Mouse (Mus musculus): ENCODE results near the gene Nfkb1. TPM values are rescaled to one million over a fixed set of nuclear protein-coding genes. Genes with fewer than 3 reads are reported as not detected.

Nfkb1 gene
- total RNA-seq, 2 experiments from 2014 or later, result 20.2 to 20.5 TPM

DNA sequence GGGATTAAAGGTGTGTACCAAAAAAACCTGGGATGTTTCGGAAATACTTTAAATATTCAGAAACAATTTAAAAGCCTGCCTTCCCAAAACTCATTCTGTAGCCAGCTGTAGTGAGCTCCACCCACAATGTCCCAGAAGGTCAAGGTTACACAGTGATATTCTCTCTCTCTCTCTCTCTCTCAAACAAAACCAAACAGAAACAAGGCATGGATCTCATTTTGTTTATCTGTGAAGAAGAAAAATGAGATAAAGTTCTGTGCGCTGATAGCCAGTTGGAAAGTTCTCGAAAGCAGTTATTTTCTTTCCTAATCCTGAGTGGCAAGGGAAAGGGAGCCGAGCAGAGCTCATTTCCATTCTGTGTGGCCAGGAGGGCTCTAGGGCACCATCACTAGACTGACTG lies 85.9 kb downstream of the Nfkb1 start:
- DNase-seq, result no peak
- intact Hi-C loops (cut with DNase I; ENCODE audit: low total_unique reads), result no loop called here

DNA sequence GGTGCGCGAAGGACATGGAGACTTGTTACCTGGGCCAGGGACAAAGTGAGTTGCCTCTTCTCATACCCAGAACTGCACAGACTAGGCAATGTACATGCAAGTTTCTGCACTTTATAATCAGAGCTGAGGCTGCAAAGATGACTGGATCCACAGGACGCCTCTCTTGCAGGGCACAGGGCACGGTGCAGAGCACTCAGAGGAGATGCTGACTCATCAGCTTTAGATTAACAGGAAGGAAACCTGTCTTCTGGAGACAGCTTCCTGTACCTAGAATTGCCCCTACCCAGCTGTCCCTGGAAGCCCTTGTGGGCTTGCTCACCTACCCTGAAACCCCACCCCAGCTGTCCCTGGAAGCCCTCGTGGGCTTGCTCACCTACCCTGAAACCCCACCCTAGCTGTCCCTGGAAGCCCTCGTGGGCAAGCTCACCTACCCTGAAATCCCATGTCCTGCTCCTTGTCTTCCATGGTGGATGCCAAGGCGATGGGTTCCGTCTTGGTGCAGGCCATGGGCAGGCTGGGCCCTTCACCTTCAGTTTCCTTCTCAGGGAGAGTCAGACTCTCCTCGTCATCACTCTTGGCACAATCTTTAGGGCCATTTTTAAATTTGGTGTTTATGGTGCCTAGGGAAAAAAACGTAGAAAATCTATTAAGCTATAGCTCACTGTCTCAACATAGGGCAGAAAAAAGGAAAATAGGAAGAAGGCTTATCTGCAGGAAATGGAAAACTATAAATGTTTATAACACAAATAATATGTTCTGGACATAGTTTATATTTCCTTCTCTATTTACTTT lies 86.5 kb downstream of the Nfkb1 start:
- intact Hi-C loops (cut with DNase I; ENCODE audit: low total_unique reads), result no loop called here
- no peak for DNase-seq

DNA sequence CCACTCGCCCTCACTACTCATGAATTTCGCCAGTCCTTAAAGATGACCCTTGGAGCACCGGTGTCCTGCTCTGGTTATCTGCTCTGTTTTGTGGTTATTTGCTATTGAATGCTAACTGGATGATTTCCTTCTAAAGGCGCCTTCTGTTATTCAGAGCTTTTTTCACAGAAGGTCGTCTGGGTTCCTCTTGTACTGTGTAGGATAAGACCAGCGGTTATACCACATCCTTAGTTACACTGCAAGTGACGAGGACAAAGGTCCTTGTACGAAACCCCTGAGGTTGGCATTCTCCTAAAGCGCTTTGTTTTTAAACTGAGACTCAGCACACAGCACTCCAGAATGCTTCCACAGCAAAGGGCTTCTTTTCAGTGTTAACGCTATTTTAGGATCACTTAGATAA lies 88.6 kb downstream of the Nfkb1 start:
- no peak for DNase-seq
- intact Hi-C loops (cut with DNase I; ENCODE audit: low total_unique reads), result no loop called here

DNA sequence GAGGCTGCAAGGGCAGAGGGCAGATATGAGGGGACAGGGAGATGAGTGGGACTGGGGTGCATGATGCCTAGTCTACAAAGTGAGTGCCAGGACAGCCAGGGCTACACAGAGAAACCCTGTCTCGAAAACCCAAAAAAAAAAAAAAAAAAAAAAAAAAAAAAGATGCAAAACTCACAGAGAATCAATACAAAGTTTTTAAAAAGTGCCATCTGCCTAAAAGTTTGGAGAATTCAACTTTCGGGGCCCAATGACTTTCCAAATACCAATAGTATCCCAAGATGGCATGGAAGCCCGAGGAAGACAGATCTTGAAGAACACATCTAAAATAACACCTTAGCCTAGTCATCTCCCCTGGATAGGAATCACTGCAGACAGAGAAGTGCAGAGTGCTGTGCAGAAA lies 93.0 kb downstream of the Nfkb1 start:
- no peak for DNase-seq
- intact Hi-C loops (cut with DNase I; ENCODE audit: low total_unique reads), result no loop called here

DNA sequence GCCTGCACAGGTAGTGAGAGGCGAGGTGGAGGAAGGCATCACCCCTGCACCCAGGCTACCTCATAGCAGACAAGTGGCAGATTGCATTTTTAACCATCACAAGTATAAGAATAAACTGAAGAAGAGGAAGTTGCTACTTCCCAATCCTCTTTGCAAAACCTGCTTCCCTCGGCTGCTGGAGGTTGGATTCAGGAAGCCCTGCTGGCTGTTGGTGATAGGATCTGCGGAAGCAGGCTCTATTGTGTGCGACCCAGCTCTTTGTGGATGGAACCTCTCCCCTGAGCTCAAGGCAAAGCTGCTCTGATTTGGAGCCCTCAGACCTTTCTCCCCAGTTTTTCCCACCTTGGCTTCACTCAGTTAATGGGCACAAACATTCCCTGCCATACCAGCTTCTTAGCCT lies 94.3 kb downstream of the Nfkb1 start:
- intact Hi-C loops (cut with DNase I; ENCODE audit: low total_unique reads), result no loop called here
- no peak for DNase-seq

- DNase-seq, result no peak
- intact Hi-C loops (cut with DNase I; ENCODE audit: low total_unique reads), result no loop called here
Measured at GRCm38 (mm10) chr3:135594238-135594917, 97.0 kb downstream of the Nfkb1 start.

- DNase-seq, result no peak
- intact Hi-C loops (cut with DNase I; ENCODE audit: low total_unique reads), result loop anchor here (2.0 kb wide), 1 partner anchor 51 kb away; no protein-coding TSS in a partner anchor
Measured at GRCm38 (mm10) chr3:135592011-135592410, 99.3 kb downstream of the Nfkb1 start.

GRCm38 (mm10) chr3:135591376-135591775 lies 100.0 kb downstream of the Nfkb1 start:
- intact Hi-C loops (cut with DNase I; ENCODE audit: low total_unique reads), result no loop called here
- DNase-seq, result no peak

- intact Hi-C loops (cut with DNase I; ENCODE audit: low total_unique reads), result no loop called here
- DNase-seq, result no peak
Measured at GRCm38 (mm10) chr3:135590471-135590870, 100.9 kb downstream of the Nfkb1 start.

- intact Hi-C loops (cut with DNase I; ENCODE audit: low total_unique reads), result no loop called here
- DNase-seq, result no peak
Measured at GRCm38 (mm10) chr3:135586471-135586880, 104.9 kb downstream of the Nfkb1 start.

- intact Hi-C loops (cut with DNase I; ENCODE audit: low total_unique reads), result no loop called here
- no peak for DNase-seq
Measured at GRCm38 (mm10) chr3:135586060-135586459, 105.3 kb downstream of the Nfkb1 start.

- no peak for DNase-seq
- intact Hi-C loops (cut with DNase I; ENCODE audit: low total_unique reads), result no loop called here
Measured at GRCm38 (mm10) chr3:135585482-135585881, 105.9 kb downstream of the Nfkb1 start.

GRCm38 (mm10) chr3:135582246-135582645 lies 109.1 kb downstream of the Nfkb1 start:
- no peak for DNase-seq
- intact Hi-C loops (cut with DNase I; ENCODE audit: low total_unique reads), result no loop called here

GRCm38 (mm10) chr3:135581606-135582117 lies 109.7 kb downstream of the Nfkb1 start:
- no peak for DNase-seq
- intact Hi-C loops (cut with DNase I; ENCODE audit: low total_unique reads), result no loop called here

DNA sequence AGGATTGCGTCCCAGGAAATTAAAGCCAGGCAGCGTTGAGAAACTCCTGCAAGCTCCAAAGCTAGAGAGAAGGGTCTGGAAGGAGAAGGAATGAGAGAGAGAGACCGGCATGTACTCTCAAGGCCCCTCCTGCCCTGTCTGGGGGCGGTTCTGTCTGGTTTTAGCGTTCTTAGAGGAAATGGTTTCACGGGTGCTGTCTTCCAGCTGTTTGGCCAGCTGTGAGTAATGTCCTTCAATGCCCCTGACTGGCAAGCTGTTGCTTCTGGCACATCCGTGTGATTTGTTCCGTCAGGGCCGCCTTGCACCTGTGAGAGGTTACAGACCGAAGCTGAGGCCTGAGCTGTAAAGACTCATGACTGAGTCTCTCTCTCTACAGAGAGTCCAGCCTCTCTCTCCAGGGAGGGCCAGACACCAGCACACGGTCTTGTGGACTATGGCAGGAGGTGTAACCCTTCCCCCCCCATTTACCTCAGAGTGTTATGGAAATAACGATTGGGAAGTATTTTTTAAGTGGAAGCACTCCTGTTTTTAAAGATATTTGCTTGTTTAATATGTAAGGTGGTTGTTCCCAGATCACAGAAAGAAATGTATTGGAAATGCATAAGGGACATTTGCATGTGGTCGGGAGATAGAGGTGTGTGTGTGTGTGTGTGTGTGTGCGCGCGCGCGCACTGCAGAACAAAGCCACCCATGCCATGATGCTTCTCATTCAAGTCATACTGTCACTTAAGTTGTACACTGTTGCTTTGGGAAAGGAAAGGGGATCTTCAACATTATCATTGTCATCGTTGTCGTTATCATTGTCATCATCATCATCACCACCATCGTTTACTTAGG lies 110.7 kb downstream of the Nfkb1 start:
- intact Hi-C loops (cut with DNase I; ENCODE audit: low total_unique reads), result no loop called here
- no peak for DNase-seq

DNA sequence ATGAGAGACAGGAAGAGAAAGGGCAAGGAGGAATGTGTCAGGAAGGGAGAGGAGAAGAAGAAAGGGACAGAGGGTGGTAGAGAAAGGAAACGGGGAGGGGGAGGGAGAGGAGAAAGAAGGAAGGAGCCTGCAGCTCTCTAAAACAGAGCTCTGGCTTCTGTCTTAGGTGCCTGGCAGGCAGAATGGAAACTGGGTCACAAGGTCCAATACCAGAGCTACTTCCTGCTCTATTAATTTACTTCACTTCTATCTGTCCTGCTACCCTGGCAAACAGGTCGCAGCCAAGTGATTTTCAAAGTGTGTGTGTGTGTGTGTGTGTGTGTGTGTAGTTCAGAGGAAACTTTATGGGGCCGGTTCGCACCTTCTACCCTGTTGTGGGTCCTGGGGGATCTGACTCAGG lies 112.2 kb downstream of the Nfkb1 start:
- intact Hi-C loops (cut with DNase I; ENCODE audit: low total_unique reads), result loop anchor here (5.0 kb wide), 1 partner anchor 172 kb away; no protein-coding TSS in a partner anchor
- no peak for DNase-seq

DNA sequence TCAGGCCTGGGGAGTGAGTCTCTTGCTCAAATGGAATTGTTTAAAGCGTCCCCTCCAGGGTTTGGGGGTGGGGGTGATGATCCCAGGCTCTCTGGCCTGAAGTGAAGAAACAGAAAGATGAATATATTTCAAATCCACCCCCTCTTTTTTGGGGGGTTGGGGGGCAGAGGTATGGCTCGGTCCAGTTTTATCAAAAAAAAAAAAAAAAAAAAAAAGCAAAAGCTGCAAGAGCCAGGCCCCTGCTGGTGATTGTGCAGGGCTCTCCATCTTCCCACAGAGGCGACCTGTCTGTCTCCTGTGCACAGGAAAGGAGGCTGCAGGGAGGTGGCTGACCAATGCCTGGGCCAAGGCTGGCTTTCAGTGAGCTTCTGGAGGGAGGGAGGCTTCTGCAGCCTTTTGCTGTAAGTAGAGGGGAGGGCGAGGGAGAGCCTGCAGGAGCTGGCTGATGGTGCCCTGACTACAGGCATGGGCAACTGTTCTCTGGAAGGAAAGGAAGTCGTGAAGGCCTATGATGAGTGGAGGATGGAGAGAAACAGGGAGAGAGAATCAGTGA lies 112.7 kb downstream of the Nfkb1 start:
- no peak for DNase-seq
- intact Hi-C loops (cut with DNase I; ENCODE audit: low total_unique reads), result loop anchor here (5.0 kb wide), 1 partner anchor 171 kb away; no protein-coding TSS in a partner anchor

DNA sequence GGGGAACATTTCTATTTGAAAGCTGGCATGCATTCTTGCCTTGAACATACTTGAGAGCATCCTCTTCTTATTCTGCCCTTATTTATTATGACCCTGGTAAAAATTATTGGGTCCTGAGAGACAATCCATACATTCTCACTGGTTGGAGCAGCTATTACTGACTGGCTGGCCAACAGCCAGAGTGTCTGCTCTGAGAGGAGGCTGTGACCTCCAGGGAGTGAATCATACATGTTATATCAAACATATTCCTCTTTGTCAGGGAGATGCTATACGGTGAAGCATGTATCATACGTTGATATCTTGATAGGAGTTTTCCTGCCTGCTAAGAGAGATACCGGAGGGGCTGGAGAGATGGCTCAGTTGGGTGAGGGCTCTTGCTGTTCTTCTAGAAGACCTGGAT lies 116.2 kb downstream of the Nfkb1 start:
- intact Hi-C loops (cut with DNase I; ENCODE audit: low total_unique reads), result loop anchor here (5.0 kb wide), 1 partner anchor 168 kb away; no protein-coding TSS in a partner anchor
- DNase-seq, result no peak

- DNase-seq, result no peak
Measured at GRCm38 (mm10) chr3:135573051-135573450, 118.3 kb downstream of the Nfkb1 start.

GRCm38 (mm10) chr3:135571540-135571939 lies 119.8 kb downstream of the Nfkb1 start:
- intact Hi-C loops (cut with DNase I; ENCODE audit: low total_unique reads), result no loop called here
- no peak for DNase-seq

More at GRCm38 (mm10) chr3:135573051-135573450, 118.3 kb downstream of the Nfkb1 start:
- intact Hi-C loops (cut with DNase I; ENCODE audit: low total_unique reads), result no loop called here

Data from gastrocnemius, postnatal 14 days (tissue).